Mouse (Mus musculus) frontal cortex, adult 2 months (tissue): ENCODE data around the gene Ofcc1. TPM values are rescaled to one million over a fixed set of nuclear protein-coding genes. Genes with fewer than 3 reads are reported as not detected.

Experiments used
- DNase-seq, 2 experiments: peaks; one replicate each; pipeline ENCODE4 v3.0.0; 2022; ENCODE audit warnings: low spot score in 1 of 2; ENCODE audit errors: extremely low spot score in 1 of 2
- polyA plus RNA-seq: library from polyadenylated mRNA; depleted of rRNA; stranded (reverse); fragments of >200 nt; gene quantifications from 2 replicates; pipeline ENCODE4 v1.2.3, GENCODE M21; 2012; rRNA removed

Ofcc1 gene
- not detected in 2 replicates for polyA plus RNA-seq

- no peak for DNase-seq
Measured at GRCm38 (mm10) chr13:40361288-40361687, at the start of gene Ofcc1. Ofcc1 (minus strand) TSS chr13:40361450.

GRCm38 (mm10) chr13:40390120-40390519 is 28.9 kb upstream of the Ofcc1 start:
- no peak for DNase-seq

GRCm38 (mm10) chr13:40387446-40387845 is 26.2 kb upstream of the Ofcc1 start:
- no peak for DNase-seq

GRCm38 (mm10) chr13:40384962-40385361 is 23.7 kb upstream of the Ofcc1 start:
- DNase-seq, result no peak

- DNase-seq, result no peak
Measured at GRCm38 (mm10) chr13:40376773-40377172, 15.5 kb upstream of the Ofcc1 start.

- no peak for DNase-seq
Measured at GRCm38 (mm10) chr13:40366762-40367161, 5.5 kb upstream of the Ofcc1 start.

- DNase-seq, result no peak
Measured at GRCm38 (mm10) chr13:40364855-40365254, 3.6 kb upstream of the Ofcc1 start.

- DNase-seq, result no peak
Measured at GRCm38 (mm10) chr13:40360692-40361091, 558 bp downstream of the Ofcc1 start.

GRCm38 (mm10) chr13:40347045-40347444 is 14.2 kb downstream of the Ofcc1 start:
- no peak for DNase-seq

- DNase-seq, result no peak
Measured at GRCm38 (mm10) chr13:40323301-40323700, 37.9 kb downstream of the Ofcc1 start.

- DNase-seq, result no peak
Measured at GRCm38 (mm10) chr13:40320814-40321525, 40.3 kb downstream of the Ofcc1 start.

GRCm38 (mm10) chr13:40317731-40318130 is 43.5 kb downstream of the Ofcc1 start:
- no peak for DNase-seq

- no peak for DNase-seq
Measured at GRCm38 (mm10) chr13:40315158-40315792, 46.0 kb downstream of the Ofcc1 start.

GRCm38 (mm10) chr13:40292891-40293290 is 68.4 kb downstream of the Ofcc1 start:
- no peak for DNase-seq

GRCm38 (mm10) chr13:40290846-40291245 is 70.4 kb downstream of the Ofcc1 start:
- no peak for DNase-seq

GRCm38 (mm10) chr13:40288650-40289049 is 72.6 kb downstream of the Ofcc1 start:
- no peak for DNase-seq

GRCm38 (mm10) chr13:40287266-40288002 is 73.8 kb downstream of the Ofcc1 start:
- no peak for DNase-seq

GRCm38 (mm10) chr13:40285234-40285791 is 75.9 kb downstream of the Ofcc1 start:
- DNase-seq, result no peak

- no peak for DNase-seq
Measured at GRCm38 (mm10) chr13:40280616-40281015, 80.6 kb downstream of the Ofcc1 start.

- DNase-seq, result no peak
Measured at GRCm38 (mm10) chr13:40267546-40267945, 93.7 kb downstream of the Ofcc1 start.
